Mouse (Mus musculus) midbrain, postnatal 0 days (tissue): Measurements from ENCODE around the gene Rtn4rl1. TPM values are rescaled to one million over a fixed set of nuclear protein-coding genes. Genes with fewer than 3 reads are reported as not detected.
A peak's percentile ranks its signal among the peaks of the same experiment; 100 is the strongest.

Source experiments
- ATAC-seq: fragments of 200-750 bp; cut with Nextera tagmentation; 2 replicates; pipeline ENCODE4 v1.8.0; 2017; ENCODE audit warnings: moderate number of reproducible peaks, mild to moderate bottlenecking, moderate TSS enrichment, moderate library complexity; ENCODE audit not compliant: low FRiP score
- DNase-seq: peaks from one replicate; pipeline ENCODE4 v3.0.0-alpha.2; 2015; ENCODE audit warnings: low spot score
- H3K27ac ChIP-seq: fragments of 300-500 bp; sonication (generic); 2 replicates; pipeline ENCODE4 v1.5.1; 2014; ENCODE audit warnings: low read depth, mild to moderate bottlenecking, low read length, mixed read lengths
- H3K27me3 ChIP-seq: fragments of 300-500 bp; sonication (generic); 2 replicates; pipeline ENCODE4 v1.6.1; 2014; ENCODE audit warnings: low read length, control low read depth, mixed read lengths; ENCODE audit not compliant: insufficient read depth
- H3K36me3 ChIP-seq: fragments of 300-500 bp; sonication (generic); 2 replicates; pipeline ENCODE4 v1.6.1; 2014; ENCODE audit warnings: low read length, control low read depth, mixed read lengths; ENCODE audit not compliant: insufficient read depth
- H3K4me1 ChIP-seq: fragments of 300-500 bp; sonication (generic); 2 replicates; pipeline ENCODE4 v1.6.1; 2014; ENCODE audit warnings: mild to moderate bottlenecking, control low read depth, antibody characterized with exemption, low read length, mixed read lengths; ENCODE audit not compliant: insufficient read depth
- H3K4me2 ChIP-seq: fragments of 300-500 bp; sonication (generic); 2 replicates; pipeline ENCODE4 v1.6.1; 2014; ENCODE audit warnings: low read depth, mild to moderate bottlenecking, low read length, mixed read lengths; ENCODE audit not compliant: poor library complexity, severe bottlenecking
- H3K4me3 ChIP-seq: fragments of 300-500 bp; sonication (generic); 2 replicates; pipeline ENCODE4 v1.5.1; 2014; ENCODE audit warnings: low read depth, mild to moderate bottlenecking, low read length, moderate library complexity
- H3K9ac ChIP-seq: fragments of 300-500 bp; sonication (generic); replicated peaks from 2 replicates; pipeline ENCODE4 v1.6.1; 2014; ENCODE audit warnings: mild to moderate bottlenecking, low read length, moderate library complexity, mixed read lengths; ENCODE audit not compliant: poor library complexity, severe bottlenecking
- H3K9me3 ChIP-seq: fragments of 300-500 bp; sonication (generic); 2 replicates; pipeline ENCODE4 v1.6.1; 2016; ENCODE audit warnings: low read length, control low read depth
- CTCF ChIP-seq: IDR thresholded peaks from 2 replicates; pipeline ENCODE4 v1.5.1; 2016; ENCODE audit warnings: antibody characterized with exemption, mild to moderate bottlenecking
- WGBS: fragments of 180-500 bp; shearing (Covaris S2); extraction: QIAGEN DNeasy Blood & Tissue Kit; methylation state at CpG from one replicate; pipeline ENCODE4 v1.1.7; 2014; 5-methylcytosine and 5-hydroxymethylcytosine counted together
- polyA plus RNA-seq: library from polyadenylated mRNA; unstranded; fragments of >200 nt; fragmentation: Nextera tagmentation; extraction: Ambion mirVana; gene quantifications from 2 replicates; pipeline ENCODE4 v1.2.1, GENCODE M21; 2015
- total RNA-seq: library from RNA; depleted of rRNA; stranded (reverse); fragments of >200 nt; gene quantifications from 2 replicates; pipeline ENCODE4 v1.2.3, GENCODE M21; 2014

Gene Rtn4rl1
- total and polyA plus RNA-seq, 2 experiments from 2014 or later = 17.5 to 18.5 TPM

DNA sequence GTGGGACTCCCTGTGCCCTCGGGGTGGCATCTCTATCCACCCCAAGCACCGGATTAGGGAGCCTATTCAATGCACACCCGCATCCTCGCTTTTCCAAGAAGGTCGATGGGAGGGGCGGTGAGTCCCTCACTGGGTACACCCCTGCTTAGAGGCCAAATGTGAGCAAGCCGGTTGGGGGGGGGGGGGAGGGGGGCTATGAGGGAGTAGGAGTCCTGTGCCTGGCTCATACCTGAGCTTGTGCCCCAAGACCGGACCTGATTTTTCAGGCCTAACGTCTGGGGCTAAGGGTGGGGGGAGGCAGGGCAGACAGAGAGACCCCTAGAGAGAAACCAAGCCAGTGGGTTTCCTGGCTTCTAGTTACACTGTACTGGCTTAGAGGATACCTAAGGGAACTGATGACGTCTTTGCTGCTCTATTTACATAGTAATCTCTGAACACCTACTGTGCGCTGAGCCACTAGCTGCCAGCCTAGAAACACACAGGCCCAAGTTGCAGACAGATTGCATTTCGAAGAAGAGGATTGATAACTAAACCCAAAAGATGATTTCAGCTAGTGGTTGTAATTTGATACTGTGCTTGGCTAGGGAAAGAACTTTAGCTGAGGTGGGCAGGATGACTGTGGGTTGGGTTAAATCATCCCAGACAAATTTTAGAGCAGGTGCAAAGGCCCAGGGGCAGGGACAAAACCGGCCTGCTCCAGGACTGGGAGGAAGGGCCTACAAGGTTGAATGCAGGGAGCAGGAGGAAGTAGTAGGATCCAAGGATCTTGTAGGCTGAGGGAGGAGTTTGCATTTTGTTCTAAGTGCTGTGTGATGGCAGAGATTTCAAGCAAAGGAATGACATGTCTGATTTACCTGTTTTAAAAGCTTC is 20.7 kb downstream of the Rtn4rl1 start:
- H3K9ac ChIP-seq = peak overlapping the region; percentile 51
- no peak for TF ChIP-seq CTCF
- H3K4me2 ChIP-seq = peak overlapping the region; percentile 49
- no peaks in the 10 kb centered on the region for H3K36me3 ChIP-seq
- no peak for DNase-seq
- H3K9me3 ChIP-seq = no peaks in the 10 kb centered on the region
- H3K27me3 ChIP-seq = no peaks in the 10 kb centered on the region
- 22% methylated on average over 12 of the region's 13 CpGs for WGBS
- peak overlapping the region; percentile 55 for H3K27ac ChIP-seq
- no peak for ATAC-seq
- peaks cover 30% of the 10 kb centered on the region for H3K4me1 ChIP-seq
- peak overlapping the region; percentile 13; the same call in 1 of the 2 replicates for H3K4me3 ChIP-seq

GRCm38 (mm10) chr11:75220115-75220514 is 26.5 kb downstream of the Rtn4rl1 start:
- WGBS = 26% methylated on average over 9 of the region's 9 CpGs
- no peak for DNase-seq

GRCm38 (mm10) chr11:75220517-75221145 is 27.0 kb downstream of the Rtn4rl1 start:
- Histone ChIP-seq H3K36me3 (no peaks in the 10 kb centered on the region), H3K4me3 (no peak overlapping the region), H3K9ac (0 out of 2 replicates have a peak overlapping the region, but pooled peaks have one; percentile 8), H3K27me3 (no peaks in the 10 kb centered on the region), H3K4me1 (peaks cover 6% of the 10 kb centered on the region; the same call in 1 of the 2 replicates), H3K27ac (no peak overlapping the region), H3K4me2 (no peak overlapping the region), H3K9me3 (no peaks in the 10 kb centered on the region)
- no peak for TF ChIP-seq CTCF
- DNase-seq (no peak), ATAC-seq (no peak)
- WGBS = 47% methylated on average over 5 of the region's 6 CpGs

More at GRCm38 (mm10) chr11:75220115-75220514, 26.5 kb downstream of the Rtn4rl1 start:
- peaks cover 9% of the 10 kb centered on the region; the same call in 1 of the 2 replicates for H3K4me1 ChIP-seq
- H3K4me3 ChIP-seq = no peak overlapping the region
- peak overlapping the region; percentile 38; the same call in 1 of the 2 replicates for H3K27ac ChIP-seq
- TF ChIP-seq CTCF = no peak
- H3K36me3 ChIP-seq = no peaks in the 10 kb centered on the region
- no peak overlapping the region for H3K4me2 ChIP-seq
- 0 out of 2 replicates have a peak overlapping the region, but pooled peaks have one; percentile 8 for H3K9ac ChIP-seq
- ATAC-seq = no peak
- H3K9me3 ChIP-seq = no peaks in the 10 kb centered on the region
- H3K27me3 ChIP-seq = no peaks in the 10 kb centered on the region

DNA sequence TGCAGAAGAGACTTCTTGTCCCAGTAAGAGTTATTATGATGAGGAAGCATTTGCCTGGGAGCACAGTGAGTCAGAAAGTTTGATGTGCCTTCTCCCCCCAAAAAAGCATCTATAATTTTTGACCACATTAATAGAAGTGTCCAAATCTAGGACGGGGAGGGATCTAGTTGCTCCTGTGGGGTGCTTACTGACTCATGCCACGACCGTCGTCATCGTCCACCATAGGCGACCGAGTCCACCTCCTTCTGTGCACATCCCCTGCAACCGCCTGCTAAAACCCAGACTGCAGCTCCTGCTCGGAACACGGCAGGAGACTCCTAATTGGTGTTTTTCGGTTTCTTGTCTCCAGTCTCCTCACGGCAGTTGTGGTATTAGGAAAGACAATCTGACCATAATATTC is 30.5 kb downstream of the Rtn4rl1 start:
- DNase-seq (no peak), ATAC-seq (no peak)
- Histone ChIP-seq H3K4me2 (no peak overlapping the region), H3K9ac (no peak overlapping the region), H3K4me1 (no peaks in the 10 kb centered on the region), H3K27ac (no peak overlapping the region), H3K36me3 (no peaks in the 10 kb centered on the region), H3K9me3 (no peaks in the 10 kb centered on the region), H3K4me3 (no peak overlapping the region), H3K27me3 (no peaks in the 10 kb centered on the region)
- WGBS = 78% methylated on average over 12 of the region's 12 CpGs
- TF ChIP-seq CTCF = no peak

DNA sequence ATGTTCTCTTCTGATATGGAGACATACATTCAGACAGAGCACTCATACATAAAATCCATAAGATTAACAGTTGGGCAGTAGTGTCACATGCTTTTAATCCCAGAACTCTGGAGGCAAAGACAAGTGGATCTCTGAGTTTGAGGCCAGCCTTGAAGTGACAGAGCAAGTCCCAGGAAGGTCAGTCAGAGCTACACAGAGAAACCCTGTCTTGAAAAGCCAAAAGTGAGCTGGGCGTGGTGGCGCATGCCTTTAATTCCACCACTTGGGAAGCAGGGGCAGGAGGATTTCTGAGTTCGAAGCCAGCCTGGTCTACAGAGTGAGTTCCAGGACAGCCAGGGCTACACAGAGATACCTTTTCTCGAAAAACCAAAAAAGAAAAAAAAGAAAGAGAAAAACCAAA is 31.3 kb downstream of the Rtn4rl1 start:
- 87% methylated on average over 4 of the region's 4 CpGs for WGBS
- Histone ChIP-seq H3K9ac (no peak overlapping the region), H3K27ac (no peak overlapping the region), H3K9me3 (no peaks in the 10 kb centered on the region), H3K4me1 (no peaks in the 10 kb centered on the region), H3K27me3 (no peaks in the 10 kb centered on the region), H3K4me2 (no peak overlapping the region), H3K36me3 (no peaks in the 10 kb centered on the region), H3K4me3 (no peak overlapping the region)
- no peak for TF ChIP-seq CTCF
- no peak for ATAC-seq
- DNase-seq = no peak

- Histone ChIP-seq H3K9me3 (no peaks in the 10 kb centered on the region), H3K36me3 (no peaks in the 10 kb centered on the region), H3K4me3 (no peak overlapping the region), H3K4me1 (no peaks in the 10 kb centered on the region), H3K27me3 (no peaks in the 10 kb centered on the region), H3K27ac (no peak overlapping the region), H3K9ac (no peak overlapping the region), H3K4me2 (no peak overlapping the region)
- no peak for TF ChIP-seq CTCF
- 61% methylated on average over 3 of the region's 3 CpGs for whole genome bisulfite sequencing
- ATAC-seq (no peak), DNase-seq (no peak)
Observed at GRCm38 (mm10) chr11:75227632-75228031, 34.0 kb downstream of the Rtn4rl1 start.
